Mouse (Mus musculus) right cerebral cortex, postnatal 4 days (tissue): Measurements from ENCODE around the gene 6330403K07Rik.

Experiments
- DNase-seq: peaks from one replicate; pipeline ENCODE4 v3.0.0-alpha.2; 2022

Gene 6330403K07Rik

GRCm38 (mm10) chr11:71033163-71033761 lies at the start of gene 6330403K07Rik:
TSS of gene 6330403K07Rik (minus strand) at chr11:71033513.
- DNase-seq: peak; percentile 74

GRCm38 (mm10) chr11:71076342-71076741 lies 43.0 kb upstream of the 6330403K07Rik start:
- no peak for DNase-seq

GRCm38 (mm10) chr11:71052554-71052953 lies 19.2 kb upstream of the 6330403K07Rik start:
- DNase-seq: no peak

GRCm38 (mm10) chr11:71039526-71040298 lies 6.4 kb upstream of the 6330403K07Rik start:
- no peak for DNase-seq

GRCm38 (mm10) chr11:71032491-71033162 lies 686 bp downstream of the 6330403K07Rik start:
- DNase-seq: peak; percentile 55

- DNase-seq: no peak
Observed at GRCm38 (mm10) chr11:71032070-71032469, 1.2 kb downstream of the 6330403K07Rik start.

GRCm38 (mm10) chr11:71029403-71030118 lies 3.8 kb downstream of the 6330403K07Rik start:
- no peak for DNase-seq

- no peak for DNase-seq
Observed at GRCm38 (mm10) chr11:71028280-71028679, 5.0 kb downstream of the 6330403K07Rik start.

GRCm38 (mm10) chr11:71019201-71020068 lies 13.9 kb downstream of the 6330403K07Rik start, which contains the start of the genes Mis12 and Derl2:
TSS of gene Mis12 (plus strand) at chr11:71019611.
TSS of gene Derl2 (minus strand) at chr11:71019841.
- DNase-seq: peak; percentile 95

- DNase-seq: no peak
Observed at GRCm38 (mm10) chr11:71018416-71019200, 14.7 kb downstream of the 6330403K07Rik start.

- DNase-seq: no peak
Observed at GRCm38 (mm10) chr11:71017051-71017450, 16.3 kb downstream of the 6330403K07Rik start.

- no peak for DNase-seq
Observed at GRCm38 (mm10) chr11:71012743-71013142, 20.6 kb downstream of the 6330403K07Rik start.

GRCm38 (mm10) chr11:71008321-71008720 lies 25.0 kb downstream of the 6330403K07Rik start:
- DNase-seq: no peak

GRCm38 (mm10) chr11:71007831-71008230 lies 25.5 kb downstream of the 6330403K07Rik start:
- no peak for DNase-seq

GRCm38 (mm10) chr11:71007026-71007425 lies 26.3 kb downstream of the 6330403K07Rik start:
- DNase-seq: no peak

GRCm38 (mm10) chr11:71005046-71005445 lies 28.3 kb downstream of the 6330403K07Rik start:
- DNase-seq: no peak

GRCm38 (mm10) chr11:71004316-71004773 lies 29.0 kb downstream of the 6330403K07Rik start, which contains the start of gene Dhx33:
TSS of gene Dhx33 (minus strand) at chr11:71004437.
- peak; percentile 95 for DNase-seq

- no peak for DNase-seq
Observed at GRCm38 (mm10) chr11:71003611-71004315, 29.6 kb downstream of the 6330403K07Rik start.

GRCm38 (mm10) chr11:71001167-71001566 lies 32.1 kb downstream of the 6330403K07Rik start:
- DNase-seq: no peak
